Mouse (Mus musculus): ENCODE results near the gene Dleu7. TPM values are rescaled to one million over a fixed set of nuclear protein-coding genes. Genes with fewer than 3 reads are reported as not detected.

Gene Dleu7
- polyA plus RNA-seq, 2 experiments: 0.07 TPM; not detected in 1

DNA sequence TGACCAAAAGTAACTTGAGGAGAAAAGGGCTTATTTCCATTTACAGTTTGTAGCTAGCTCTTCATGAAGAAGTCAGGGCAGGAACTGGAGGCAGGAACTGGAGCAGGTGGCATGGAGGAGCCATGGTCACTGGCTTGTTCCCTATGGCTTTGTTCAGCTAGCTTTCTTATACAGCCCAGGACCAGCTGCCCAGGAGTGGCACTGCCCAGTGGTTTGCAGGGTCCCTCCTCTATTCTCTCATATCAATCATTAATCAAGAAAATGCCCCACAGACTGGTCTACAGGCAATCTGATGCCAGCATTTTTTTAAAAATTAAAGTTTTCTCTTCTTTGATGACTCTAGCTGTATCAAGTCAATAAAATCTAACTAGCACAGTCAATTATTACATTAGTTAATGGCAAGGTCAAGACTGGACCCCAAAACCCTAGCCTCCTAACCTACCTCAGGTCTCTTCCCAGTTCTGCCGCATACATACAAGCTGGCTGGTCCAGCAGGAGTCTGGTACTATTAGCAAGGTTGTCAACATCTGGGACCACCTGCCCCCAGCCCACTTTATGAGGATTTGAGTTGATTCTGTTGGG, 1.4 kb downstream of the Dleu7 start:
- TF ChIP-seq CTCF (IDR thresholded peaks at IDR 0.05; ENCODE audit: low read depth): no peak
- no peak for TF ChIP-seq EP300 (IDR thresholded peaks at IDR 0.05; ENCODE audit: low read depth)
- Histone ChIP-seq H3K36me3 (replicated peaks; ENCODE audit: control insufficient read depth, insufficient read depth, low read depth) (no peaks in the 10 kb centered on the region), H3K9me3 (ENCODE audit: control insufficient read depth, low read length) (no peaks in the 10 kb centered on the region), H3K4me1 (replicated peaks; ENCODE audit: control insufficient read depth in 2 of 2, insufficient read depth in 2 of 2, low read length in 1 of 2) (no peaks in the 10 kb centered on the region), H3K9ac (replicated peaks) (no peak overlapping the region), H3K4me2 (ENCODE audit: low read depth) (no peak overlapping the region), H3K27me3 (ENCODE audit: control insufficient read depth, insufficient read depth, low read length) (peaks cover 5% of the 10 kb centered on the region), H3K27ac (no peak overlapping the region), H3K4me3 (ENCODE audit: insufficient read depth in 1 of 2, low read depth in 2 of 2, low read length in 2 of 2) (no peak overlapping the region)
- WGBS (ENCODE audit: insufficient replicate concordance): 77% methylated on average over 1 of the region's 1 CpGs
- ATAC-seq (ENCODE audit: insufficient read depth) (no peak), DNase-seq (ENCODE audit: low read depth in 3 of 3, low spot score in 3 of 3) (no peak)

DNA sequence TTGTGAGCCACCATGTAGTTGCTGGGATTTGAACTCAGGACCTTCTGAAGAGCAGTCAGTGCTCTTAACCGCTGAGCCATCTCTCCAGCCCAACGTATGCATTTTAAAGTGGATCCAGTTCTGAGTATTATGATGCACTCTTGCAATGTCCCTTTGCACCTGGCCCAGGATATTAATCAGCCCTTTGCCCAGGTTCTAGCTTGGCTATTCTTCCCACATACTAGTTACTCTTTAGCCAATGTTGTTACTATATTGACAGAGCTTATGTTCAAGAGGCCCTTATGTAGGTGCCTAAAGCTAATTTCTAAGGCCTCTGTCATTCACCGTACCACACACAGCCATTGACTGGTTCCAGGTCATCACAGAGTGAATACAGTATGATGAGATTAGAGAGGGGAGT, 4.1 kb downstream of the Dleu7 start:
- no peaks in the 10 kb centered on the region for H3K9me3 ChIP-seq (ENCODE audit: control insufficient read depth, low read length)
- H3K27ac ChIP-seq: no peak overlapping the region
- no peaks in the 10 kb centered on the region for H3K36me3 ChIP-seq (replicated peaks; ENCODE audit: control insufficient read depth, insufficient read depth, low read depth)
- WGBS (ENCODE audit: insufficient replicate concordance): 74% methylated on average over 3 of the region's 3 CpGs
- no peak overlapping the region for H3K9ac ChIP-seq (replicated peaks)
- no peak overlapping the region for H3K4me2 ChIP-seq (ENCODE audit: low read depth)
- no peak for ATAC-seq (ENCODE audit: insufficient read depth)
- TF ChIP-seq CTCF (IDR thresholded peaks at IDR 0.05; ENCODE audit: low read depth) (no peak), EP300 (IDR thresholded peaks at IDR 0.05; ENCODE audit: low read depth) (no peak)
- no peak for DNase-seq (ENCODE audit: low read depth in 3 of 3, low spot score in 3 of 3)
- no peaks in the 10 kb centered on the region for H3K4me1 ChIP-seq (replicated peaks; ENCODE audit: control insufficient read depth in 2 of 2, insufficient read depth in 2 of 2, low read length in 1 of 2)
- H3K27me3 ChIP-seq (ENCODE audit: control insufficient read depth, insufficient read depth, low read length): peaks cover 5% of the 10 kb centered on the region
- H3K4me3 ChIP-seq (ENCODE audit: insufficient read depth in 1 of 2, low read depth in 2 of 2, low read length in 2 of 2): no peak overlapping the region

DNA sequence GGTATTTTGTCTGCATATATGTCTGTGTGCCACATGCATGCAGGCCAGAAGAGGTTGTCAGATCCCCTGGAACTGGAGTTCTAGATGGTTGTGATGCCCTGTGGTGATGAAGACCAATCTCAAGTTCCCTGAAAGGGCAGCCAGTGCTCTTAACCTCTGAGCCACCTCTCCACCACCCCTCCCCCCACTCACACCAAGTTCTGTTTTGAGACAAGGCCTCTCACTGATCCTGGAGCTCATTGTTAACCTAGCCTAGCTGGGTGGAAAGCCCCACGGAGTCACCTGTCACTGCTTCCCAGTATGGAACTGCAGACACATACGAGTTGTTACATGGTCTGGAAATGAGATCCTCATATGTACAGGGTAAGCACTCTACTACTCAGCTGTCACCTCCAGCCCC, 9.9 kb downstream of the Dleu7 start:
- no peak for ATAC-seq (ENCODE audit: insufficient read depth)
- H3K36me3 ChIP-seq (replicated peaks; ENCODE audit: control insufficient read depth, insufficient read depth, low read depth): no peaks in the 10 kb centered on the region
- no peaks in the 10 kb centered on the region for H3K27me3 ChIP-seq (ENCODE audit: control insufficient read depth, insufficient read depth, low read length)
- H3K9me3 ChIP-seq (ENCODE audit: control insufficient read depth, low read length): no peaks in the 10 kb centered on the region
- no peak overlapping the region for H3K4me3 ChIP-seq (ENCODE audit: insufficient read depth in 1 of 2, low read depth in 2 of 2, low read length in 2 of 2)
- no peak overlapping the region for H3K27ac ChIP-seq
- no peaks in the 10 kb centered on the region for H3K4me1 ChIP-seq (replicated peaks; ENCODE audit: control insufficient read depth in 2 of 2, insufficient read depth in 2 of 2, low read length in 1 of 2)
- TF ChIP-seq CTCF (IDR thresholded peaks at IDR 0.05; ENCODE audit: low read depth) (no peak), EP300 (IDR thresholded peaks at IDR 0.05; ENCODE audit: low read depth) (no peak)
- WGBS (ENCODE audit: insufficient replicate concordance): 57% methylated on average over 2 of the region's 2 CpGs
- no peak overlapping the region for H3K4me2 ChIP-seq (ENCODE audit: low read depth)
- H3K9ac ChIP-seq (replicated peaks): no peak overlapping the region
- no peak for DNase-seq (ENCODE audit: low read depth in 3 of 3, low spot score in 3 of 3)

DNA sequence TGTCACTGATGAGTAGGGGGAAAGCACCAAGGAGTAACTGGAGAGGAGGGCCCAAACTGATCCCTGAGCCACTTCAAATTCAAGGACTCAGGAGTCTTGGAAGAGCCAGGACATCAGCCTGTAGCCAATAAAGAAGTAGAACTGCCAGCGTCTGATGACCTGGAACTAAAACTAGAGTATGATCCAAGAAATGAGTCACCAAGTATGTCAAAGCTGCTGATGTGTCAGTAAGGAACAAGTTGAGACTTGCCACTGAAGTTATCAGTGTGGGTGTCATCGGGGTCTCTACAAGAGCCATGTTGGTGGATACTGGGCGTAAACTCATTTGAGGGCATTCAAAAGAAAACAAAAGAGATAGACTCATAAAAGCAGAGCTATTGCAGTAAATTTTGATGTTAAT, 19.2 kb downstream of the Dleu7 start:
- H3K4me1 ChIP-seq (replicated peaks; ENCODE audit: control insufficient read depth in 2 of 2, insufficient read depth in 2 of 2, low read length in 1 of 2): no peaks in the 10 kb centered on the region
- 68% methylated on average over 3 of the region's 3 CpGs for WGBS (ENCODE audit: insufficient replicate concordance)

DNA sequence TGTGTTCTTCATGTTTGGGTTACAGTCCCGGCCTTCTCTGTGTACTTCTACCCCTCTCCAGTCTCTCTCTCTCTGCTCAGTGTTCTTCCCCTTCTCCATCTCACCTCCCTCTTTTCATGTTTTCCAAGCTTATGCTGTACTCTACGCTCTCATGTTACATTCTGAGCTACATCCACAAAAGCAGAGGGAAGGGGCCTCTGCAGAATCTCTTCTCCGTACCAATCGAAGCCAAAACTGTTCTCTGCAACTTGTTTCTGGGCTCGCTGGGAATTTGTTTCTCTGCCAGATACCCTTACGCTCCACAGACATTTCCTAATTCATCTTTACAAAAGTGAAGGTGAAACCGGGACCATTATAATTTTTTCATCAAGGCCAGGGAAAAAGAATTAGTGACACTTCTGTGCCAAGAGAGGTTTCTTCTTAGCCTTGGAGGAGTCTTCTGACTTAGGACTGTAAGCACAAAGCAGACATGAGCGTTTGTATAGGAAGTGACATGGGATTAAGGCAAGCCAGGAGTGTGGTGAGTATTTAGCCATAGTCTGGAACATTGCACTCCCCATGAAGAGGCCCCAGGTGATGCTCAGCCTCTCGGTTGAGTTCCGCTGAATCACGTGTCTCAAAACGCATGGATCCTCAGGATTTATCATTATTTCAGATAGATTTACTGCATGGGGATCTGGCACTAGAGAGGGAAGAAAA, 22.0 kb downstream of the Dleu7 start:
- Histone ChIP-seq H3K36me3 (replicated peaks; ENCODE audit: control insufficient read depth, insufficient read depth, low read depth) (no peaks in the 10 kb centered on the region), H3K4me1 (replicated peaks; ENCODE audit: control insufficient read depth in 2 of 2, insufficient read depth in 2 of 2, low read length in 1 of 2) (no peaks in the 10 kb centered on the region), H3K27ac (no peak overlapping the region), H3K27me3 (ENCODE audit: control insufficient read depth, insufficient read depth, low read length) (no peaks in the 10 kb centered on the region), H3K4me3 (ENCODE audit: insufficient read depth in 1 of 2, low read depth in 2 of 2, low read length in 2 of 2) (no peak overlapping the region), H3K4me2 (ENCODE audit: low read depth) (no peak overlapping the region), H3K9ac (replicated peaks) (no peak overlapping the region), H3K9me3 (ENCODE audit: control insufficient read depth, low read length) (no peaks in the 10 kb centered on the region)
- ATAC-seq (ENCODE audit: insufficient read depth): no peak
- 68% methylated on average over 12 of the region's 12 CpGs for WGBS (ENCODE audit: insufficient replicate concordance)
- no peak for DNase-seq (ENCODE audit: low read depth in 3 of 3, low spot score in 3 of 3)
- TF ChIP-seq EP300 (IDR thresholded peaks at IDR 0.05; ENCODE audit: low read depth): no peak
- no peak for TF ChIP-seq CTCF (IDR thresholded peaks at IDR 0.05; ENCODE audit: low read depth)

More for the DNA sequence above, 19.2 kb downstream of the Dleu7 start:
- ATAC-seq (ENCODE audit: insufficient read depth) (no peak), DNase-seq (ENCODE audit: low read depth in 3 of 3, low spot score in 3 of 3) (no peak)
- no peaks in the 10 kb centered on the region for H3K36me3 ChIP-seq (replicated peaks; ENCODE audit: control insufficient read depth, insufficient read depth, low read depth)
- no peak overlapping the region for H3K27ac ChIP-seq
- no peak overlapping the region for H3K9ac ChIP-seq (replicated peaks)
- no peak for TF ChIP-seq EP300 (IDR thresholded peaks at IDR 0.05; ENCODE audit: low read depth)
- no peak for TF ChIP-seq CTCF (IDR thresholded peaks at IDR 0.05; ENCODE audit: low read depth)
- H3K4me3 ChIP-seq (ENCODE audit: insufficient read depth in 1 of 2, low read depth in 2 of 2, low read length in 2 of 2): no peak overlapping the region
- H3K4me2 ChIP-seq (ENCODE audit: low read depth): no peak overlapping the region
- H3K9me3 ChIP-seq (ENCODE audit: control insufficient read depth, low read length): no peaks in the 10 kb centered on the region
- H3K27me3 ChIP-seq (ENCODE audit: control insufficient read depth, insufficient read depth, low read length): no peaks in the 10 kb centered on the region

All from liver, embryonic 14.5 days (tissue).